Mouse (Mus musculus) ovary, adult 10 weeks (tissue): Measurements from ENCODE around the gene Tmem41b. TPM values are rescaled to one million over a fixed set of nuclear protein-coding genes. Genes with fewer than 3 reads are reported as not detected.

Experiments used
- polyA plus RNA-seq: library from polyadenylated mRNA; stranded (reverse); fragments of 350-450 nt; fragmentation: Illumina TruSeq; extraction: RNeasy Lipid Tissue Mini Kit (QIAGEN cat#74804); gene quantifications from one replicate; pipeline ENCODE4 v1.2.3, GENCODE M21; 2014

The Tmem41b gene
- polyA plus RNA-seq, result 141 TPM

DNA sequence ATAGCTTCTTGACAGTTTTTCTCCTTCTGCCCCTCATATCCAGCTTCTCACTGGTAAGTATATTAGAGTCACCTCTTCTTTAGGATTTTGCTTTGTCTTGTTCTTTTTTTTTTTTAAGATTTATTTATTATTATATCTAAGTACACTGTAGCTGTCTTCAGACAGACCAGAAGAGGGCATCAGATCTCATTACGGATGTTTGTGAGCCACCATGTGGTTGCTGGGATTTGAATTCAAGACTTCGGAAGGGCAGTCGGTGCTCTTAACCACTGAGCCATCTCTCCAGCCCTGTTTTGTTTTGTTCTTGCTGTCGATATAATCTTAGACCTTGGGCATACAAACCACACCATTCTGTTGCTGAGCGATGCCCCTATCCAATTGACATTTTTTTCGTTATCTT lies at the start of gene Tmem41b:
TSS of gene Tmem41b (minus strand) at position 155 of the 400 bp plus-strand sequence.

DNA sequence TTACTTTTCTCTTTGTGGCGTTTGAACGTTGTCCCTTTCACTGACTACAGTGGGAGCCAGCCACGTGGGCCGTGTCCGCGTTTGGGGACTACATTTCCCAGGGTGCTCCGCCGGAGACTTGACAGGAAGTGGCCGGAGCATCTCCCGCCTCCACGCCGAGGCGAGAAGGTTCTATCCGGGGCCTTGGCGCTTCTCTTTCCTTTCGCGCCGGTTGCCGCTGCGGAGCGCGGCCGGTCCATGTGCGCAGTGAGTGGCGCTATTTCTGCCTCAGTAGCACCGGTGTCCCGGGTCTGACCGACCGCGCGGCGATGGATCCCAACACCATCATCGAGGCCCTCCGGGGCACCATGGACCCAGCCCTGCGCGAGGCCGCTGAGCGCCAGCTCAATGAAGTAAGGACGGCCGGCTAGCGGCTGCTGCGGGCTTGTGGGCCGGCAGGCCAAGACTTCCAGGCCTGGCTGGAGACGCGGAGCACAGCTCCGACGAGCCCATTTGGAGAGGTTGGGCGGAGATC lies 31.4 kb upstream of the Tmem41b start, which contains the start of gene Ipo7:
TSS of gene Ipo7 (plus strand) at position 158 of the 514 bp plus-strand sequence.

GRCm38 (mm10) chr7:109959716-109960612 lies 26.8 kb downstream of the Tmem41b start, which contains the start of gene Dennd5a:
Gene Dennd5a, minus strand, starts transcription at chr7:109960470.

Other genes with a start within 250 kb of the Tmem41b start
- gene Tmem9b, start 234.1 kb downstream of the Tmem41b start, polyA plus RNA-seq, result 70.4 TPM
- 0.68 TPM for gene Nrip3, start 204.9 kb downstream of the Tmem41b start, polyA plus RNA-seq
- gene Scube2, start 121.2 kb downstream of the Tmem41b start, polyA plus RNA-seq, result 2.9 TPM
- 128 TPM for gene Dennd5a, start 26.5 kb downstream of the Tmem41b start, polyA plus RNA-seq
- 337 TPM for gene Ipo7, start 31.3 kb upstream of the Tmem41b start, polyA plus RNA-seq
- 25.2 TPM for gene Zfp143, start 74.3 kb upstream of the Tmem41b start, polyA plus RNA-seq
- gene Wee1, start 135.1 kb upstream of the Tmem41b start, polyA plus RNA-seq, result 37.6 TPM
- 83.4 TPM for gene Swap70, start 234.8 kb upstream of the Tmem41b start, polyA plus RNA-seq